Mouse (Mus musculus): ENCODE data around the gene Cpn2. TPM values are rescaled to one million over a fixed set of nuclear protein-coding genes. Genes with fewer than 3 reads are reported as not detected.

Cpn2 gene
- total and polyA plus RNA-seq, 2 experiments from 2014 or later, result not detected

DNA sequence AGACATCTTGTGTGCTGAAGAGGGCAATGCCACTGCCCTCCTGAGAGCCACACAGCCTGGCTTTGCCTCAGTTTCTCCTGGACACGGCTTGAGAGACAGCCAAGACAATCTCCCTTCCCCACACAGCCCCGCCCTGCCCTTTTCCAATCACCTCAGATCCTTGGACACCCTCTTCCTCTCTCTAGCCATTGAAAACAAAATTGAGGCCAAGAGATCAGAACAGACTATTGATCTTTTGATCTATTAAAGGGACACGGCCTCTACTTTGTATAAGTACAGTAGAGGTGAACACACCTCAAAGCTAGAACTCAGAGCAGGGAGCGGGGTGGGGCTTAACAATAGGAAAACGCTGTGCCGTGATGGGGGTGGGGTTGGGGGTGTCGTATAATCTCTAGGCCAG is 8.9 kb downstream of the Cpn2 start:
- no peak for ATAC-seq (ENCODE audit: low FRiP score)
- no peak for DNase-seq (ENCODE audit: low spot score)
- H3K9ac ChIP-seq (replicated peaks; ENCODE audit: low read length, poor library complexity, severe bottlenecking), result no peak overlapping the region
- H3K4me3 ChIP-seq (ENCODE audit: low read depth, low read length), result no peak overlapping the region
- TF ChIP-seq CTCF (IDR thresholded peaks at IDR 0.05), result no peak
- H3K4me2 ChIP-seq (ENCODE audit: low read depth, low read length, poor library complexity, severe bottlenecking), result no peak overlapping the region
- H3K36me3 ChIP-seq (ENCODE audit: insufficient read depth, low read length), result no peaks in the 10 kb centered on the region
- WGBS, result 90% methylated on average over 7 of the region's 7 CpGs
- H3K27ac ChIP-seq (ENCODE audit: low read depth, low read length), result no peak overlapping the region
- no peaks in the 10 kb centered on the region for H3K27me3 ChIP-seq (ENCODE audit: insufficient read depth, low read length)
- H3K9me3 ChIP-seq (ENCODE audit: low read length), result no peaks in the 10 kb centered on the region
- H3K4me1 ChIP-seq (ENCODE audit: insufficient read depth, low read length), result no peaks in the 10 kb centered on the region

DNA sequence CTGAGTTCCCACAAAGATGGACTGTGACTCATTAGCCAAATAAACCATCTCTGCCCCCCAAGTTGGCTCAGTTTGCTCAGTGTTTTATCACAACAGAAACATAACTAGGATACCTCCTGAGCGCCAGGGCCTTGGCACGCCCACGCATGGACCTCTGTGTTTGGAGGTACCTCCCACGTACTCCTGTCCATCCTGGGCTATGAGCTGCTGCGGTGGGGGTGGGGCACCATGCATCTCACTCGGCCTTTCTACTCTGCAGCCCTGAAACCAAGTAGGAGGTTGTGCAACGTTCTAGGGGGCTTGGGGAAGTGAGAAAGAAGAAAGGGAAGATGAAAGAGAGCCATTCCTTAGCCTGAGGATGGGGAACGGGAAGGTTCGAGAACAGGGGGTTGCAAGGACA is 9.6 kb downstream of the Cpn2 start:
- H3K27ac ChIP-seq (ENCODE audit: low read depth, low read length), result no peak overlapping the region
- no peaks in the 10 kb centered on the region for H3K36me3 ChIP-seq (ENCODE audit: insufficient read depth, low read length)
- H3K4me1 ChIP-seq (ENCODE audit: insufficient read depth, low read length), result no peaks in the 10 kb centered on the region
- ATAC-seq (ENCODE audit: low FRiP score) (no peak), DNase-seq (ENCODE audit: low spot score) (no peak)
- H3K27me3 ChIP-seq (ENCODE audit: insufficient read depth, low read length), result no peaks in the 10 kb centered on the region
- H3K9ac ChIP-seq (replicated peaks; ENCODE audit: low read length, poor library complexity, severe bottlenecking), result no peak overlapping the region
- no peak overlapping the region for H3K4me3 ChIP-seq (ENCODE audit: low read depth, low read length)
- H3K4me2 ChIP-seq (ENCODE audit: low read depth, low read length, poor library complexity, severe bottlenecking), result no peak overlapping the region
- TF ChIP-seq CTCF (IDR thresholded peaks at IDR 0.05), result no peak
- WGBS, result 76% methylated on average over 9 of the region's 9 CpGs
- H3K9me3 ChIP-seq (ENCODE audit: low read length), result no peaks in the 10 kb centered on the region

DNA sequence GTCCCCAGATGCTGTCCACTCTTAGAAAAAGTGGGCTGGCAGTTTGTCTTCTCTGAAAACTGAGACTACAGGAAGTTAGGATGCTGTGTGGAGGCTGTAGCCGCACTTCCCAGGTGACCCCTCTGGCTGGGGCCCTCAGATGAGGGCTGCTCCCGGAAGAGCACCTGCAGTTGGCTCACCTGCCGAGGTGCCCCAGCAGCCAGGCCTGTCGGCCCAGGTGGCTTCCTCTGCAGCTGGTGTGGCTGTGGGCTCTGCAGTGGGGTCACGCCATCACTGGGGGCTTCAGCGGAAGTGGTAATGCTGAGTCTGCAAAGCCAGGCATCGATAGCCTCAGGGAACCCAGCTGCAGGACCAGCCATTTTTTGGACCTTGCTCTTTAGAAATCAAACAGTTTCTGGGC is 12.2 kb downstream of the Cpn2 start:
- Histone ChIP-seq H3K4me2 (ENCODE audit: low read depth, low read length, poor library complexity, severe bottlenecking) (no peak overlapping the region), H3K27ac (ENCODE audit: low read depth, low read length) (no peak overlapping the region), H3K36me3 (ENCODE audit: insufficient read depth, low read length) (no peaks in the 10 kb centered on the region), H3K27me3 (ENCODE audit: insufficient read depth, low read length) (0 out of 2 replicates have a peak, but pooled peaks cover under 1% of the 10 kb centered on the region), H3K4me1 (ENCODE audit: insufficient read depth, low read length) (no peaks in the 10 kb centered on the region), H3K9me3 (ENCODE audit: low read length) (no peaks in the 10 kb centered on the region), H3K9ac (replicated peaks; ENCODE audit: low read length, poor library complexity, severe bottlenecking) (no peak overlapping the region), H3K4me3 (ENCODE audit: low read depth, low read length) (no peak overlapping the region)
- 79% methylated on average over 7 of the region's 7 CpGs for WGBS
- ATAC-seq (ENCODE audit: low FRiP score) (no peak), DNase-seq (ENCODE audit: low spot score) (no peak)
- TF ChIP-seq CTCF (IDR thresholded peaks at IDR 0.05), result no peak

DNA sequence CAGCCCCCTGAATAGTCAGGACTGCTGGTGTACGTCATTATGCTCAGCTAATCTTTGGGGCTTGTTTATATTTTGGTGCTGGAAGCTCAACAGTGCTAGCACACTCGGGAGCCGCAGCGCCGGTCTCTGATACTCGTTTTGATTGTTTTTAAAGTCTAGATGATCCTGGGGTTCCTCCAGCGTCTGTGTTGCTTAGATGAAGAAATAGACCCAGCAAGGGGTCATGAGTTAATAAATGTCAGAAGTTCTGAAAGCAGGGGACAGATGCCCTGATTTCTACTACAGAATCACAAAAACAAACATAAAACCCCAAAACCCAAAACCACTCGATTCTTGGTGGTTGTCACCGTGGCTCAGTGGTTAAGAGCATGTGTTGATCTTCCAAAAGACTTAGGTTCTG is 13.4 kb downstream of the Cpn2 start:
- Histone ChIP-seq H3K9me3 (ENCODE audit: low read length) (no peaks in the 10 kb centered on the region), H3K4me3 (ENCODE audit: low read depth, low read length) (no peak overlapping the region), H3K27ac (ENCODE audit: low read depth, low read length) (no peak overlapping the region), H3K27me3 (ENCODE audit: insufficient read depth, low read length) (peaks cover 8% of the 10 kb centered on the region; the same call in 1 of the 2 replicates), H3K36me3 (ENCODE audit: insufficient read depth, low read length) (no peaks in the 10 kb centered on the region), H3K9ac (replicated peaks; ENCODE audit: low read length, poor library complexity, severe bottlenecking) (no peak overlapping the region), H3K4me1 (ENCODE audit: insufficient read depth, low read length) (no peaks in the 10 kb centered on the region), H3K4me2 (ENCODE audit: low read depth, low read length, poor library complexity, severe bottlenecking) (no peak overlapping the region)
- DNase-seq (ENCODE audit: low spot score), result no peak
- WGBS, result 76% methylated on average over 9 of the region's 9 CpGs
- ATAC-seq (ENCODE audit: low FRiP score), result no peak
- TF ChIP-seq CTCF (IDR thresholded peaks at IDR 0.05), result no peak

DNA sequence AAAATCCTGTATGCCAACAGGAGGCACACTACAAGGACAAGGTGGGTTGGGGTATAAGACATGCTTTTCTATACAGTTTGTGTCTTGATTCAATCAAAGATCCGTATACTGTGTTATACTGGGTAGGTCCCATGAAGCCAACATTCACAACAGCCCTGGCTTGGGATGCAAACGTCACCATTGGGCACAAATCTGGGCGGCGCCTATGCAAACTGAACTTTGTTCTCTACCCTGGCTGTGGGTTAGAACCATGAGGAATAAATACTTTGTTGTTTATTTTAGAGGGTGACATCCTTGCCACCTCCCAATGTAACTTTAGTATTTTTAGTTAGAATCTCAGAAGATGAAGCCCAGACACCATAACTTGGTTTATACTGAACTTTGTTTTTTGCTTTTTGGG is 13.9 kb downstream of the Cpn2 start:
- TF ChIP-seq CTCF (IDR thresholded peaks at IDR 0.05), result no peak
- H3K4me3 ChIP-seq (ENCODE audit: low read depth, low read length), result no peak overlapping the region
- no peak overlapping the region for H3K4me2 ChIP-seq (ENCODE audit: low read depth, low read length, poor library complexity, severe bottlenecking)
- no peaks in the 10 kb centered on the region for H3K4me1 ChIP-seq (ENCODE audit: insufficient read depth, low read length)
- H3K27me3 ChIP-seq (ENCODE audit: insufficient read depth, low read length), result peaks cover 8% of the 10 kb centered on the region; the same call in 1 of the 2 replicates
- no peak overlapping the region for H3K9ac ChIP-seq (replicated peaks; ENCODE audit: low read length, poor library complexity, severe bottlenecking)
- H3K9me3 ChIP-seq (ENCODE audit: low read length), result no peaks in the 10 kb centered on the region
- no peak for DNase-seq (ENCODE audit: low spot score)
- WGBS, result 88% methylated on average over 4 of the region's 4 CpGs
- ATAC-seq (ENCODE audit: low FRiP score), result no peak
- no peaks in the 10 kb centered on the region for H3K36me3 ChIP-seq (ENCODE audit: insufficient read depth, low read length)
- no peak overlapping the region for H3K27ac ChIP-seq (ENCODE audit: low read depth, low read length)

DNA sequence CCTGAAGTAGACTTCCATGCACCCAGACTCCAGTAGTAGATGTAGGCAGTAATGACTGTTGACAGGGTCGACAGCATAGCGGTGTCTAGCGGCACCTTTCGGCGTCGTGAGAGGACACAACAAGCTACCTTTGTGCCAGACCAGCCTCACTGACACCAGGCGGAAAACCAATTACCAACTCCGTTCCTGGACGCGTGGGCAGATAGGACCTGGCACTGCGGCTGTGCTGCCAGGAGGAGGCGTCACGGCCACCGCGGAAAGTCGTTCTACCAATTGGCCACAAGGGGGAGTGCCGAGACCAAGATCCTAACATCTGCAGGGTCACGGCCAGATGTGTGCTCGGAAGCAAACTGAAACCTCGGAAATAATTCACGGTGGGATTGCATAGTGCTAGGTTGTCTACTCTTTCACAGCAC is 15.3 kb downstream of the Cpn2 start:
- Histone ChIP-seq H3K4me2 (ENCODE audit: low read depth, low read length, poor library complexity, severe bottlenecking) (peak overlapping the region; percentile 28), H3K9ac (replicated peaks; ENCODE audit: low read length, poor library complexity, severe bottlenecking) (no peak overlapping the region), H3K27me3 (ENCODE audit: insufficient read depth, low read length) (peaks cover 8% of the 10 kb centered on the region; the same call in 1 of the 2 replicates), H3K27ac (ENCODE audit: low read depth, low read length) (no peak overlapping the region), H3K9me3 (ENCODE audit: low read length) (no peaks in the 10 kb centered on the region), H3K36me3 (ENCODE audit: insufficient read depth, low read length) (no peaks in the 10 kb centered on the region), H3K4me1 (ENCODE audit: insufficient read depth, low read length) (no peaks in the 10 kb centered on the region), H3K4me3 (ENCODE audit: low read depth, low read length) (peak overlapping the region; percentile 4; the same call in 1 of the 2 replicates)
- peak; percentile 71 for ATAC-seq (ENCODE audit: low FRiP score)
- peak; percentile 78 for DNase-seq (ENCODE audit: low spot score)
- under 1% methylated on average over 21 of the region's 21 CpGs for WGBS
- peak; percentile 98 for TF ChIP-seq CTCF (IDR thresholded peaks at IDR 0.05)

Data from midbrain, postnatal 0 days (tissue).